Mouse (Mus musculus) lung, embryonic 16.5 days (tissue): ENCODE data around the gene Sel1l. TPM values are rescaled to one million over a fixed set of nuclear protein-coding genes. Genes with fewer than 3 reads are reported as not detected.
A peak's percentile ranks its signal among the peaks of the same experiment; 100 is the strongest.

Experiments
- ATAC-seq: fragments of 200-750 bp; cut with Nextera tagmentation; 2 replicates; pipeline ENCODE4 v1.8.0; 2017; ENCODE audit warnings: low read depth, mild to moderate bottlenecking, moderate library complexity
- H3K27ac ChIP-seq: fragments of 300-500 bp; sonication (generic); 2 replicates; pipeline ENCODE4 v1.5.1; 2014; ENCODE audit warnings: mild to moderate bottlenecking, control low read depth, low read length
- H3K27me3 ChIP-seq: fragments of 300-500 bp; sonication (generic); 2 replicates; pipeline ENCODE4 v1.6.1; 2014; ENCODE audit warnings: low read depth, low read length, mixed read lengths; ENCODE audit not compliant: control insufficient read depth, insufficient read depth
- H3K36me3 ChIP-seq: fragments of 300-500 bp; sonication (generic); 2 replicates; pipeline ENCODE4 v1.6.1; 2014; ENCODE audit warnings: low read length; ENCODE audit not compliant: control insufficient read depth, insufficient read depth
- H3K4me1 ChIP-seq: fragments of 300-500 bp; sonication (generic); replicated peaks from 2 replicates; pipeline ENCODE4 v1.6.1; 2014; ENCODE audit warnings: low read length, mixed read lengths; ENCODE audit not compliant: control insufficient read depth, insufficient read depth
- H3K4me2 ChIP-seq: fragments of 300-500 bp; sonication (generic); 2 replicates; pipeline ENCODE4 v1.6.1; 2014; ENCODE audit warnings: low read depth, low read length, control low read depth
- H3K4me3 ChIP-seq: fragments of 300-500 bp; sonication (generic); 2 replicates; pipeline ENCODE4 v1.5.1; 2014; ENCODE audit warnings: mild to moderate bottlenecking, low read length, control low read depth
- H3K9ac ChIP-seq: fragments of 300-500 bp; sonication (generic); 2 replicates; pipeline ENCODE4 v1.6.1; 2014; ENCODE audit warnings: low read length, control low read depth
- H3K9me3 ChIP-seq: fragments of 300-500 bp; sonication (generic); 2 replicates; pipeline ENCODE4 v1.6.1; 2016; ENCODE audit warnings: low read length; ENCODE audit not compliant: control insufficient read depth
- WGBS: fragments of 180-500 bp; shearing (Covaris S2); extraction: QIAGEN DNeasy Blood & Tissue Kit; methylation state at CpG from one replicate; pipeline ENCODE4 v1.1.7; 2014; 5-methylcytosine and 5-hydroxymethylcytosine counted together
- polyA plus RNA-seq: library from polyadenylated mRNA; unstranded; fragments of >200 nt; fragmentation: Nextera tagmentation; extraction: Ambion mirVana; gene quantifications from 2 replicates; pipeline ENCODE4 v1.2.1, GENCODE M21; 2015

Sel1l gene
- polyA plus RNA-seq, 1 experiment from 2014 or later = 106 TPM

DNA sequence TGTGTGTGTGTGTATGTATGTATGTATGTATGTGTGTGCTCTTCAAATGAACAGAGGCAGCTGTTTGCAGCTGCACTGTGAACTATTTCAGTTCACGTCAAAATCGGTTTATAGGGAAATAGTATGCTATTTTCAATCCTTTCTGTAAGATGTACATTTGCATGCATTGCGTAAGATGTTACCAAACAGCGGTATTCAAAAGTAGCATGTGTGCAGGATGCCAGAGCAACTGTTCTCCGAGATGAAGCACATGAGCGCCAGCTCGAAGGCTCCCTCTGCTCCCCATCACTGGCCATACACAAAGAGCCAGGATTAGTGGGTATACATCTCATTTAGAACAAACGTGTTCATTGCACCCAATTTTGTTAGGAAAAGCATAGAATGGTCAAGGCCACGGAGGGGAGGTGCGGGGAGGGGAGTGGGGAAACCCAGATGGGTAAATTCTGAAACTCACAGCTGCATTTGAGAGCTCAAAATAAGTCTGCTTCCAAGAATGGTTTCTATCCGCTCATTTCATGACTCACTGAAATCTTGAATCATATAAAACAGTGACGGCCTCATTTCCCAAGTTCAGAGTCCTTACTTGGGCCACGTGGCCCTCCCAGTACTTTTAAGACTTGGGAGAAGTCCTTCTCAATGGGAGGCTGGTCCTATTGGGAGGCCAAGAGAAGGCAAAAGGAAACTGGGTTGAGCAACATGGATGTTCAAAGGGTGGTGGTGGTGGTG lies 45.6 kb downstream of the Sel1l start:
- Histone ChIP-seq H3K36me3 (peaks cover 2% of the 10 kb centered on the region; the same call in 1 of the 2 replicates), H3K9me3 (no peaks in the 10 kb centered on the region), H3K4me3 (no peak overlapping the region), H3K9ac (no peak overlapping the region), H3K27me3 (no peaks in the 10 kb centered on the region), H3K4me1 (no peaks in the 10 kb centered on the region), H3K27ac (no peak overlapping the region), H3K4me2 (no peak overlapping the region)
- ATAC-seq = no peak
- 77% methylated on average over 13 of the region's 13 CpGs for WGBS

- Histone ChIP-seq H3K36me3 (no peaks in the 10 kb centered on the region), H3K4me3 (no peak overlapping the region), H3K9me3 (no peaks in the 10 kb centered on the region), H3K27me3 (no peaks in the 10 kb centered on the region), H3K9ac (no peak overlapping the region), H3K4me1 (no peaks in the 10 kb centered on the region), H3K27ac (no peak overlapping the region), H3K4me2 (no peak overlapping the region)
- WGBS = 82% methylated on average over 12 of the region's 12 CpGs
- no peak for ATAC-seq
These were observed 46.3 kb downstream of the Sel1l start for GRCm38 (mm10) chr12:91802586-91803206.

- WGBS = 63% methylated on average over 6 of the region's 6 CpGs
- Histone ChIP-seq H3K4me3 (no peak overlapping the region), H3K27ac (no peak overlapping the region), H3K9ac (no peak overlapping the region), H3K36me3 (no peaks in the 10 kb centered on the region), H3K27me3 (no peaks in the 10 kb centered on the region), H3K4me1 (no peaks in the 10 kb centered on the region), H3K9me3 (no peaks in the 10 kb centered on the region), H3K4me2 (no peak overlapping the region)
- ATAC-seq = no peak
These were observed 48.0 kb downstream of the Sel1l start for GRCm38 (mm10) chr12:91800861-91801385.

- 74% methylated on average over 12 of the region's 12 CpGs for WGBS
- Histone ChIP-seq H3K9ac (no peak overlapping the region), H3K36me3 (no peaks in the 10 kb centered on the region), H3K9me3 (no peaks in the 10 kb centered on the region), H3K4me1 (no peaks in the 10 kb centered on the region), H3K27ac (no peak overlapping the region), H3K4me2 (no peak overlapping the region), H3K27me3 (no peaks in the 10 kb centered on the region), H3K4me3 (no peak overlapping the region)
- ATAC-seq = no peak
These were observed 49.1 kb downstream of the Sel1l start for GRCm38 (mm10) chr12:91799821-91800335.

GRCm38 (mm10) chr12:91799379-91799773 lies 49.6 kb downstream of the Sel1l start:
- H3K4me3 ChIP-seq = no peak overlapping the region
- H3K4me2 ChIP-seq = no peak overlapping the region
- no peak overlapping the region for H3K9ac ChIP-seq
- no peak overlapping the region for H3K27ac ChIP-seq
- no peaks in the 10 kb centered on the region for H3K4me1 ChIP-seq
- H3K36me3 ChIP-seq = no peaks in the 10 kb centered on the region
- WGBS = 18% methylated on average over 6 of the region's 6 CpGs
- H3K27me3 ChIP-seq = no peaks in the 10 kb centered on the region
- no peaks in the 10 kb centered on the region for H3K9me3 ChIP-seq
- no peak for ATAC-seq

DNA sequence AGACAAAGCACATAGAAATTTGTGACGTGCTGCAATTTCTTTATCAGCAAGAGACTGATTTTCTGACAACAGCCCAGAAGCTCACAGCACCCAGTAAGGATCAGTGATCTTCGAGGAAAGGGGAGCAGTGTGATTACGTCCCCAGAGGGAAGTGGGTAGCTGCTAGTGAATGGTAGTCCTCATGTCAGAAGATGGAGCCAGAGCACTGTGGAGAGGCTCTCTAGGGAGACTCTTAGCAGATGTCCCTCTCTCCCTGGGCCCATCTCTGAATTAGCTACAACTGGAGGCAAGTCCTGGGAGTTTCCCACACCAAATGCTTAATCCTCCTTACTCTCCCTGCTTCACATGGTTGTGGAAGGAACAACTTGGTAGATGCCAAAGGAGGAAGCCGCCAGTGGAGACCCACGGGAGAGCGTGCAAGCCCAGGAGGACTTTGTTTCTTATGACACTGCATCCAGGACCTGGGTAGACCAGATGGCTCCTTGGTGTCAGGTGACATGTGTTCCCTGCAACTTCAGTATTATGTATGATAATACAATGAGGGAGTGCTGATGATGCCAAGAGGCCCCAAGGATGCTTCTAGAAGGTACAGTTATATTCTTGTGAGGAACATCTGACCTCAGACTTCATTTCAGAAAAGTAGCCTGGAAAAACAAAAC lies 50.1 kb downstream of the Sel1l start:
- Histone ChIP-seq H3K4me1 (no peaks in the 10 kb centered on the region), H3K27ac (no peak overlapping the region), H3K9ac (no peak overlapping the region), H3K36me3 (no peaks in the 10 kb centered on the region), H3K4me2 (no peak overlapping the region), H3K27me3 (no peaks in the 10 kb centered on the region), H3K9me3 (no peaks in the 10 kb centered on the region), H3K4me3 (no peak overlapping the region)
- no peak for ATAC-seq
- 74% methylated on average over 6 of the region's 6 CpGs for WGBS

DNA sequence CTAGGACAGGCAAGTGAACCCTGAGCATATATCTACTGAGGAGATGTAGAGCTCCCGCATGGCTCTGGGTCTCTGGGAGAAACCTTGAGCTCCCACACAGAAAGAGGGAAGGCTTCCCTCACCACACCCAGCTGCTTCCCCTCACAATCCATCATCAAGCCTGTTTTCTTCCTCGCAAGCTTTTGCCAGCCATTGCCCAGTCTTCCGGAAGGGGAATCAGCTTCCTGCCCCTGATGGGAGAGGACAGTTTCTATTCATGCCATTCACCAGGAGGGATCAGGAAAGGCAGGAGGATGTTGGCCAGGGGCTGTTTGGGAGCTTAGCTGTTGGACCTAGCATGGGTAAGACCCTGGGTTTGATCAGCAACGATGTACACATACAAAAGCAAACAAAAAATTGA lies 52.2 kb downstream of the Sel1l start:
- 57% methylated on average over 4 of the region's 4 CpGs for WGBS
- ATAC-seq = peak; percentile 75
- Histone ChIP-seq H3K27me3 (no peaks in the 10 kb centered on the region), H3K4me2 (no peak overlapping the region), H3K4me1 (no peaks in the 10 kb centered on the region), H3K36me3 (no peaks in the 10 kb centered on the region), H3K9me3 (no peaks in the 10 kb centered on the region), H3K27ac (no peak overlapping the region), H3K9ac (no peak overlapping the region), H3K4me3 (no peak overlapping the region)

GRCm38 (mm10) chr12:91793266-91793665 lies 55.7 kb downstream of the Sel1l start:
- no peaks in the 10 kb centered on the region for H3K9me3 ChIP-seq
- 72% methylated on average over 8 of the region's 8 CpGs for WGBS
- no peaks in the 10 kb centered on the region for H3K4me1 ChIP-seq
- no peak overlapping the region for H3K27ac ChIP-seq
- no peak overlapping the region for H3K9ac ChIP-seq
- no peak overlapping the region for H3K4me3 ChIP-seq
- no peaks in the 10 kb centered on the region for H3K27me3 ChIP-seq
- ATAC-seq = no peak
- H3K4me2 ChIP-seq = no peak overlapping the region
- H3K36me3 ChIP-seq = no peaks in the 10 kb centered on the region

DNA sequence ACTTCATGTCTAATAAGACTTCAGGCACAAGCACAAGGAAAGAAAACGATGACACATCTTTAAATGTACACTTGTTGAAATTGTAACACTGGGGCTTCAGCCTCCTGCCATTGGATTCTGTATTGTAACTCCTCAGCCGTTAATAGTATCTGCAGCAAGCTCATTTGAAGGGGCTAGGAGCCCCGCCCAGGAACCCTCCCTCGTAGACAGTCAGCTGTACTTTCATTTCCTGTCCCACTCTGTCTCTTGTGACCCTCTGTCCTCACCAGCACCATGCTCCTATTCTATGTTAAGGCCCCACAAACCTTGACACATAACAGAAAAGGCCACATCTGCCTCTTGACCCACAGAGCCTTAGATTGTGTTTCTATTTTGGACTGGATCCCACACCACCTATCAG lies 57.1 kb downstream of the Sel1l start:
- H3K4me3 ChIP-seq = no peak overlapping the region
- peaks cover 3% of the 10 kb centered on the region; the same call in 1 of the 2 replicates for H3K4me1 ChIP-seq
- no peak overlapping the region for H3K4me2 ChIP-seq
- H3K36me3 ChIP-seq = no peaks in the 10 kb centered on the region
- WGBS = 54% methylated on average over 4 of the region's 4 CpGs
- no peak overlapping the region for H3K9ac ChIP-seq
- H3K27ac ChIP-seq = no peak overlapping the region
- no peaks in the 10 kb centered on the region for H3K9me3 ChIP-seq
- no peak for ATAC-seq
- no peaks in the 10 kb centered on the region for H3K27me3 ChIP-seq
